7 mouse cellular contexts compared by ENCODE assay signal in the genomic region with DNA sequence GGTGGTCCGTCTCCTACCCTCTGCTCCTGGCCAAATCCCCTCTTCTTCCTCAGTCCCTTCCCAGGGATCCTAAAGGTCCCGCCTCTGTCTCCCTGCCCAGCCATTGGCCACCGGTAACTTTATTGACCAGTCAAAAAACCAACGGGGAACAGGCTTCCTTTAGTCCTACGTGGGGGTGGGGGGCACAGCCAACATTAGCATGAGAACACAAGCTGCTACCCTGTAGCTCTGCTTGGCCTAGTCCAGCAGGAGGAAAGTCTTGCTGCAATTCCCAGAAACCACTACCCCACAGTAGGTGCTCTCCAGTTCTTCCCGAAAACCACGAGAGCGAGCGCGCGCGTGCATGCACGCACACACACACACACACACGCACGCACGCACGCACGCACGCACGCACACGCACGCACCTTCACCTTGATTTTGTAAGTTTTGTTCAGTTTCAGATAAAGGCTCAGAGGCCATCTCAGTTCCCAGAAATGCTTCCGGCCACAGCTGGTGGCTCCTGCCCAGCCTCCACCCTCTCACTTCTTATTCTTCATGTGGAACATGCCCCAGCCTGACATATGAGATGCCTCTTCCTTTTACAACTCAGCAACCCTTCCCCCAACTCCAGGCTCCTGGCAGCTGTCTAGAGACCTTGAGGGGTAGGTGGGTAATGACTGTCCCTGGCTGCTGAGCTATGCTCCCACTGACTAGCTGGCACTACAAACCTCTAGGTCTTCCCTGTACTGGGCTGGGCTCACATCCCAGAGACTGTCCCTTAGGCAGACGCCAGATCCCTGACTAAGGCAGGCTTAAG. TPM values are rescaled to one million over a fixed set of nuclear protein-coding genes. Genes with fewer than 3 reads are reported as not detected.
DNase-seq lines count a peak whose midpoint lies in the region; ATAC-seq and TF ChIP-seq lines count a peak whose summit lies in the region.

No protein-coding gene starts in this region.

- H3K27me3 ChIP-seq in limb, embryonic 10.5 days (ENCODE audit: low read depth, poor library complexity, severe bottlenecking) = peaks cover 30% of the 10 kb centered on the region
- H3K27me3 ChIP-seq in midbrain, embryonic 12.5 days = peaks cover 27% of the 10 kb centered on the region
- no peaks in the 10 kb centered on the region for H3K27me3 ChIP-seq in small intestine, adult 2 months (ENCODE audit: control insufficient read depth, insufficient read depth, low read length)

- H3K4me2 ChIP-seq in midbrain, embryonic 12.5 days (replicated peaks) = peak overlapping the region; percentile 62

- DNase-seq in adrenal gland, adult 2 months = peak; percentile 92
- peak; percentile 86 for DNase-seq in embryo, embryonic 9.5 days (ENCODE audit: extremely low spot score)
- DNase-seq in kidney, adult 11 months = peak; percentile 78
- peak; percentile 82 for DNase-seq in limb, embryonic 10.5 days (ENCODE audit: low spot score)

- TF ChIP-seq CTCF in small intestine, adult 2 months (IDR thresholded peaks at IDR 0.05; ENCODE audit: extremely low read depth, insufficient read length, insufficient replicate concordance, low read depth, low read length) = no peak

- WGBS in limb, embryonic 10.5 days = 2% methylated on average over 24 of the region's 24 CpGs
- WGBS in midbrain, embryonic 12.5 days = 2% methylated on average over 24 of the region's 24 CpGs
- 1% methylated on average over 24 of the region's 24 CpGs for WGBS in small intestine, adult 2 months

- peaks cover 29% of the 10 kb centered on the region for H3K36me3 ChIP-seq in limb, embryonic 10.5 days
- H3K36me3 ChIP-seq in midbrain, embryonic 12.5 days = peaks cover 23% of the 10 kb centered on the region
- peaks cover 7% of the 10 kb centered on the region; the same call in 1 of the 2 replicates for H3K36me3 ChIP-seq in small intestine, adult 2 months (ENCODE audit: control insufficient read depth, insufficient read depth, low read length)

- H3K4me1 ChIP-seq in limb, embryonic 10.5 days = peaks cover 51% of the 10 kb centered on the region
- H3K4me1 ChIP-seq in midbrain, embryonic 12.5 days = peaks cover 32% of the 10 kb centered on the region
- peaks cover 25% of the 10 kb centered on the region; the same call in 1 of the 2 replicates for H3K4me1 ChIP-seq in small intestine, adult 2 months (ENCODE audit: control insufficient read depth, insufficient read depth, insufficient read length, low read length)

- no peaks in the 10 kb centered on the region for H3K9me3 ChIP-seq in limb, embryonic 10.5 days (replicated peaks)
- H3K9me3 ChIP-seq in midbrain, embryonic 12.5 days = no peaks in the 10 kb centered on the region

- peak overlapping the region; percentile 90 for H3K27ac ChIP-seq in limb, embryonic 10.5 days
- H3K27ac ChIP-seq in midbrain, embryonic 12.5 days (replicated peaks) = peak overlapping the region; percentile 90
- H3K27ac ChIP-seq in small intestine, adult 2 months (ENCODE audit: insufficient read depth, low read depth, low read length) = peak overlapping the region; percentile 82

- H3K9ac ChIP-seq in midbrain, embryonic 12.5 days (replicated peaks) = peak overlapping the region; percentile 60

- ATAC-seq in granulocyte monocyte progenitor cell, adult 5-6 weeks (replicated peaks; ENCODE audit: poor library complexity, severe bottlenecking) = peak; percentile 73
- peak; percentile 94 for ATAC-seq in midbrain, embryonic 12.5 days (ENCODE audit: low FRiP score, low read depth)

- no peak; the same call in 1 of the 2 replicates for TF ChIP-seq POLR2A in small intestine, adult 2 months (IDR thresholded peaks at IDR 0.05; ENCODE audit: low read depth, low read length)

- peak overlapping the region; percentile 63 for H3K4me3 ChIP-seq in limb, embryonic 10.5 days
- peak overlapping the region; percentile 52 for H3K4me3 ChIP-seq in midbrain, embryonic 12.5 days
- H3K4me3 ChIP-seq in small intestine, adult 2 months (ENCODE audit: low read depth, low read length) = peak overlapping the region; percentile 58

RNA-seq across cellular contexts. Expression of gene Tnfrsf18, which starts 5.8 kb away (rescaled TPM):
- under 1 TPM in 1 of 2 experiments, not detected in 1; 0.38 TPM for total RNA-seq in adrenal gland, adult 2 months (2021)
- 0.30 and 0.61 TPM in 2 replicates for polyA plus RNA-seq in adrenal gland, adult 2 months (2012; rRNA removed)
- 0.99 and 4.6 TPM in 2 replicates for total RNA-seq in granulocyte monocyte progenitor cell, adult 5-6 weeks (2014; fragmentation: Nextera tagmentation)
- 1.9 and 4.6 TPM in 2 replicates for total RNA-seq in granulocyte monocyte progenitor cell, adult 5-6 weeks (2017)
- polyA plus RNA-seq in limb, embryonic 10.5 days (2016; fragmentation: Nextera tagmentation; extraction: Ambion mirVana) = 1.2 and 1.5 TPM in 2 replicates
- 2.2 and 2.4 TPM in 2 replicates for polyA plus RNA-seq in midbrain, embryonic 12.5 days (2016; fragmentation: Nextera tagmentation; extraction: Ambion mirVana)
- 3.9 and 6.1 TPM in 2 replicates for polyA plus RNA-seq in small intestine, adult 2 months (2012; rRNA removed)

RNA-seq across cellular contexts. Expression of gene Tnfrsf4, which starts 18.1 kb away (rescaled TPM):
- 1 to 10 TPM in 1 of 2 experiments, under 1 TPM in 1; 0.61 to 1.2 TPM for total RNA-seq in adrenal gland, adult 2 months (2021)
- 4.4 and 5.0 TPM in 2 replicates for polyA plus RNA-seq in adrenal gland, adult 2 months (2012; rRNA removed)
- total RNA-seq in granulocyte monocyte progenitor cell, adult 5-6 weeks (2014; fragmentation: Nextera tagmentation) = 2.2 TPM in 1 of 2 replicates, not detected in the other
- total RNA-seq in granulocyte monocyte progenitor cell, adult 5-6 weeks (2017) = 1.1 TPM in 1 of 2 replicates, not detected in the other
- polyA plus RNA-seq in limb, embryonic 10.5 days (2016; fragmentation: Nextera tagmentation; extraction: Ambion mirVana) = 0.60 and 0.61 TPM in 2 replicates
- polyA plus RNA-seq in midbrain, embryonic 12.5 days (2016; fragmentation: Nextera tagmentation; extraction: Ambion mirVana) = 0.52 and 0.77 TPM in 2 replicates
- 2.1 and 6.3 TPM in 2 replicates for polyA plus RNA-seq in small intestine, adult 2 months (2012; rRNA removed)

RNA-seq across cellular contexts. Expression of gene Ttll10, which starts 27.4 kb away (rescaled TPM):
- under 1 TPM in 1 of 2 experiments, not detected in 1; 0.21 TPM for total RNA-seq in adrenal gland, adult 2 months (2021)
- polyA plus RNA-seq in adrenal gland, adult 2 months (2012; rRNA removed) = 0.13 and 0.19 TPM in 2 replicates
- not detected in 2 replicates for total RNA-seq in granulocyte monocyte progenitor cell, adult 5-6 weeks (2014; fragmentation: Nextera tagmentation)
- total RNA-seq in granulocyte monocyte progenitor cell, adult 5-6 weeks (2017) = not detected in 2 replicates
- 0.54 and 0.67 TPM in 2 replicates for polyA plus RNA-seq in limb, embryonic 10.5 days (2016; fragmentation: Nextera tagmentation; extraction: Ambion mirVana)
- not detected in 2 replicates for polyA plus RNA-seq in midbrain, embryonic 12.5 days (2016; fragmentation: Nextera tagmentation; extraction: Ambion mirVana)
- polyA plus RNA-seq in small intestine, adult 2 months (2012; rRNA removed) = 5.2 and 9.1 TPM in 2 replicates

RNA-seq across cellular contexts. Expression of gene Sdf4, which starts 39.1 kb away (rescaled TPM):
- total RNA-seq in adrenal gland, adult 2 months (2021) = 100 to 1,000 TPM; 260 to 282 TPM
- 47.5 and 50.7 TPM in 2 replicates for polyA plus RNA-seq in adrenal gland, adult 2 months (2012; rRNA removed)
- total RNA-seq in granulocyte monocyte progenitor cell, adult 5-6 weeks (2014; fragmentation: Nextera tagmentation) = 62.0 and 73.4 TPM in 2 replicates
- 174 and 182 TPM in 2 replicates for total RNA-seq in granulocyte monocyte progenitor cell, adult 5-6 weeks (2017)
- polyA plus RNA-seq in limb, embryonic 10.5 days (2016; fragmentation: Nextera tagmentation; extraction: Ambion mirVana) = 143 and 149 TPM in 2 replicates
- polyA plus RNA-seq in midbrain, embryonic 12.5 days (2016; fragmentation: Nextera tagmentation; extraction: Ambion mirVana) = 120 and 130 TPM in 2 replicates
- 44.0 and 80.5 TPM in 2 replicates for polyA plus RNA-seq in small intestine, adult 2 months (2012; rRNA removed)

RNA-seq across cellular contexts. Expression of gene B3galt6, which starts 39.3 kb away (rescaled TPM):
- total RNA-seq in adrenal gland, adult 2 months (2021) = 1 to 10 TPM; 5.1 to 8.5 TPM
- 14.7 and 18.3 TPM in 2 replicates for polyA plus RNA-seq in adrenal gland, adult 2 months (2012; rRNA removed)
- 6.4 and 6.6 TPM in 2 replicates for total RNA-seq in granulocyte monocyte progenitor cell, adult 5-6 weeks (2014; fragmentation: Nextera tagmentation)
- 10.3 and 10.7 TPM in 2 replicates for total RNA-seq in granulocyte monocyte progenitor cell, adult 5-6 weeks (2017)
- 13.3 and 14.8 TPM in 2 replicates for polyA plus RNA-seq in limb, embryonic 10.5 days (2016; fragmentation: Nextera tagmentation; extraction: Ambion mirVana)
- polyA plus RNA-seq in midbrain, embryonic 12.5 days (2016; fragmentation: Nextera tagmentation; extraction: Ambion mirVana) = 19.1 and 23.0 TPM in 2 replicates
- polyA plus RNA-seq in small intestine, adult 2 months (2012; rRNA removed) = 5.5 and 7.4 TPM in 2 replicates

Comparison
In these comparisons a context has a peak if more than half of its experiments do, and no peak if none do; other contexts are left out.
1. Peak in every context shown above with its lines: DNase-seq, ATAC-seq, H3K4me3 ChIP-seq and H3K27ac ChIP-seq.